Mouse (Mus musculus) stomach, postnatal 0 days (tissue): ENCODE data around the gene Slk. TPM values are rescaled to one million over a fixed set of nuclear protein-coding genes. Genes with fewer than 3 reads are reported as not detected.
A peak's percentile ranks its signal among the peaks of the same experiment; 100 is the strongest.

Source experiments
- ATAC-seq: fragments of 200-750 bp; cut with Nextera tagmentation; 2 replicates; pipeline ENCODE4 v1.8.0; 2017; ENCODE audit not compliant: low FRiP score, low TSS enrichment
- DNase-seq: peaks from one replicate; pipeline ENCODE4 v3.0.0-alpha.2; 2016; ENCODE audit warnings: low spot score
- H3K27ac ChIP-seq: fragments of 300-500 bp; sonication (generic); replicated peaks from 2 replicates; pipeline ENCODE4 v1.5.1; 2014; ENCODE audit warnings: mild to moderate bottlenecking, control low read depth
- H3K27me3 ChIP-seq: fragments of 300-500 bp; sonication (generic); 2 replicates; pipeline ENCODE4 v1.6.1; 2014; ENCODE audit warnings: low read length; ENCODE audit not compliant: control insufficient read depth, insufficient read depth
- H3K36me3 ChIP-seq: fragments of 300-500 bp; sonication (generic); 2 replicates; pipeline ENCODE4 v1.6.1; 2014; ENCODE audit warnings: low read length, mixed read lengths; ENCODE audit not compliant: control insufficient read depth, insufficient read depth
- H3K4me1 ChIP-seq: fragments of 300-500 bp; sonication (generic); replicated peaks from 2 replicates; pipeline ENCODE4 v1.6.1; 2014; ENCODE audit warnings: antibody characterized with exemption; ENCODE audit not compliant: control insufficient read depth, insufficient read depth
- H3K4me2 ChIP-seq: fragments of 300-500 bp; sonication (generic); replicated peaks from 2 replicates; pipeline ENCODE4 v1.6.1; 2014; ENCODE audit warnings: low read depth, mild to moderate bottlenecking, control low read depth, moderate library complexity
- H3K4me3 ChIP-seq: fragments of 300-500 bp; sonication (generic); 2 replicates; pipeline ENCODE4 v1.5.1; 2014; ENCODE audit warnings: low read depth, low read length, control low read depth
- H3K9ac ChIP-seq: fragments of 300-500 bp; sonication (generic); 2 replicates; pipeline ENCODE4 v1.6.1; 2014; ENCODE audit warnings: mild to moderate bottlenecking, low read length, control low read depth, mixed read lengths
- H3K9me3 ChIP-seq: fragments of 300-500 bp; sonication (generic); 2 replicates; pipeline ENCODE4 v1.6.1; 2016; ENCODE audit warnings: low read length; ENCODE audit not compliant: control insufficient read depth
- CTCF ChIP-seq: IDR thresholded peaks from 2 replicates; pipeline ENCODE4 v1.5.1; 2016; ENCODE audit warnings: antibody characterized with exemption, low read depth, mild to moderate bottlenecking, moderate library complexity
- EP300 ChIP-seq: optimal IDR thresholded peaks from 2 replicates; pipeline ENCODE3; 2016; ENCODE audit warnings: antibody characterized with exemption
- WGBS: fragments of 180-500 bp; shearing (Covaris S2); extraction: QIAGEN DNeasy Blood & Tissue Kit; methylation state at CpG from one replicate; pipeline ENCODE4 v1.1.7; 2014; 5-methylcytosine and 5-hydroxymethylcytosine counted together
- polyA plus RNA-seq: library from polyadenylated mRNA; unstranded; fragments of >200 nt; fragmentation: Nextera tagmentation; extraction: Ambion mirVana; gene quantifications from 2 replicates; pipeline ENCODE4 v1.2.1, GENCODE M21; 2015

Slk gene
- polyA plus RNA-seq, 1 experiment from 2014 or later, result 12.3 TPM

- DNase-seq (peak; percentile 12), ATAC-seq (no peak)
- no peak for TF ChIP-seq EP300
- no peak for TF ChIP-seq CTCF
- Histone ChIP-seq H3K9ac (no peak overlapping the region), H3K27me3 (no peaks in the 10 kb centered on the region), H3K4me1 (no peaks in the 10 kb centered on the region), H3K27ac (no peak overlapping the region), H3K4me2 (no peak overlapping the region), H3K9me3 (no peaks in the 10 kb centered on the region), H3K36me3 (no peaks in the 10 kb centered on the region), H3K4me3 (no peak overlapping the region)
- 68% methylated on average over 5 of the region's 5 CpGs for WGBS
These were observed 71.6 kb downstream of the Slk start for GRCm38 (mm10) chr19:47651160-47651480.

GRCm38 (mm10) chr19:47652255-47652654 is 72.8 kb downstream of the Slk start:
- Histone ChIP-seq H3K27ac (no peak overlapping the region), H3K27me3 (no peaks in the 10 kb centered on the region), H3K9ac (no peak overlapping the region), H3K4me2 (no peak overlapping the region), H3K36me3 (no peaks in the 10 kb centered on the region), H3K4me1 (no peaks in the 10 kb centered on the region), H3K9me3 (no peaks in the 10 kb centered on the region), H3K4me3 (no peak overlapping the region)
- ATAC-seq (no peak), DNase-seq (peak; percentile 14)
- TF ChIP-seq CTCF (no peak), EP300 (no peak)
- 75% methylated on average over 8 of the region's 8 CpGs for WGBS

GRCm38 (mm10) chr19:47653173-47653572 is 73.7 kb downstream of the Slk start:
- H3K36me3 ChIP-seq, result no peaks in the 10 kb centered on the region
- ATAC-seq (no peak), DNase-seq (no peak)
- H3K27me3 ChIP-seq, result no peaks in the 10 kb centered on the region
- H3K27ac ChIP-seq, result no peak overlapping the region
- no peak overlapping the region for H3K4me3 ChIP-seq
- no peak overlapping the region for H3K9ac ChIP-seq
- no peaks in the 10 kb centered on the region for H3K4me1 ChIP-seq
- WGBS, result 83% methylated on average over 8 of the region's 8 CpGs
- no peak overlapping the region for H3K4me2 ChIP-seq
- TF ChIP-seq EP300, result no peak
- TF ChIP-seq CTCF, result no peak
- H3K9me3 ChIP-seq, result no peaks in the 10 kb centered on the region

GRCm38 (mm10) chr19:47654896-47655295 is 75.4 kb downstream of the Slk start:
- ATAC-seq (0 out of 2 replicates have a peak, but pooled peaks have one; percentile 11), DNase-seq (peak; percentile 16)
- 53% methylated on average over 11 of the region's 11 CpGs for WGBS
- H3K27ac ChIP-seq, result no peak overlapping the region
- H3K9me3 ChIP-seq, result no peaks in the 10 kb centered on the region
- H3K4me3 ChIP-seq, result no peak overlapping the region
- H3K9ac ChIP-seq, result no peak overlapping the region
- no peaks in the 10 kb centered on the region; the same call in 1 of the 2 replicates for H3K4me1 ChIP-seq
- TF ChIP-seq CTCF (no peak), EP300 (no peak)
- H3K27me3 ChIP-seq, result no peaks in the 10 kb centered on the region
- H3K36me3 ChIP-seq, result no peaks in the 10 kb centered on the region
- H3K4me2 ChIP-seq, result no peak overlapping the region

- Histone ChIP-seq H3K27ac (peak overlapping the region; percentile 31), H3K9me3 (no peaks in the 10 kb centered on the region), H3K27me3 (no peaks in the 10 kb centered on the region), H3K9ac (0 out of 2 replicates have a peak overlapping the region, but pooled peaks have one; percentile 5), H3K4me3 (no peak overlapping the region), H3K36me3 (no peaks in the 10 kb centered on the region), H3K4me1 (no peaks in the 10 kb centered on the region; the same call in 1 of the 2 replicates), H3K4me2 (no peak overlapping the region)
- ATAC-seq (peak; percentile 85), DNase-seq (peak; percentile 73)
- 26% methylated on average over 5 of the region's 5 CpGs for WGBS
- TF ChIP-seq CTCF, result peak; percentile 89
- no peak for TF ChIP-seq EP300
These were observed 79.5 kb downstream of the Slk start for GRCm38 (mm10) chr19:47658914-47659535.

GRCm38 (mm10) chr19:47659765-47660408 is 80.4 kb downstream of the Slk start:
- Histone ChIP-seq H3K4me1 (no peaks in the 10 kb centered on the region; the same call in 1 of the 2 replicates), H3K4me2 (no peak overlapping the region), H3K9ac (no peak overlapping the region), H3K9me3 (no peaks in the 10 kb centered on the region), H3K27ac (peak overlapping the region; percentile 31), H3K27me3 (no peaks in the 10 kb centered on the region), H3K4me3 (no peak overlapping the region), H3K36me3 (no peaks in the 10 kb centered on the region)
- 0 out of 2 replicates have a peak, but pooled peaks have one; percentile 5 for ATAC-seq
- WGBS, result 81% methylated on average over 9 of the region's 9 CpGs
- no peak for TF ChIP-seq CTCF
- no peak for TF ChIP-seq EP300
- DNase-seq, result no peak
